Mouse (Mus musculus): ENCODE data around the gene Fam208b.
"Not testable (repeated sequence)": the region's sequence is repeated elsewhere in the genome, so short reads cannot be mapped to it uniquely, and the experiment has no call there.

The Fam208b gene

GRCm38 (mm10) chr13:3563953-3564352 is 47.0 kb downstream of the Fam208b start:
- no peak for DNase-seq (ENCODE audit: low spot score)

- DNase-seq (ENCODE audit: low spot score) = no peak
Measured at GRCm38 (mm10) chr13:3563130-3563529, 47.8 kb downstream of the Fam208b start.

GRCm38 (mm10) chr13:3547856-3548255 is 63.1 kb downstream of the Fam208b start:
- DNase-seq (ENCODE audit: low spot score) = no peak

GRCm38 (mm10) chr13:3547410-3547809 is 63.5 kb downstream of the Fam208b start:
- no peak for DNase-seq (ENCODE audit: low spot score)

- DNase-seq (ENCODE audit: low spot score) = no peak
Measured at GRCm38 (mm10) chr13:3544925-3545324, 66.0 kb downstream of the Fam208b start.

GRCm38 (mm10) chr13:3544077-3544874 is 66.6 kb downstream of the Fam208b start:
- no peak for DNase-seq (ENCODE audit: low spot score)

GRCm38 (mm10) chr13:3541159-3541782 is 69.6 kb downstream of the Fam208b start:
- DNase-seq (ENCODE audit: low spot score) = no peak

- no peak for DNase-seq (ENCODE audit: low spot score)
Measured at GRCm38 (mm10) chr13:3540166-3540565, 70.7 kb downstream of the Fam208b start.

GRCm38 (mm10) chr13:3538969-3539562 is 71.8 kb downstream of the Fam208b start:
- DNase-seq (ENCODE audit: low spot score) = no peak

- no peak for DNase-seq (ENCODE audit: low spot score)
Measured at GRCm38 (mm10) chr13:3538223-3538968, 72.5 kb downstream of the Fam208b start.

- peak; percentile 90 for DNase-seq (ENCODE audit: low spot score)
Measured at GRCm38 (mm10) chr13:3537594-3538222, 73.2 kb downstream of the Fam208b start, which contains the start of gene Gdi2. Gene Gdi2 (plus strand): TSS chr13:3538063.

GRCm38 (mm10) chr13:3534146-3534545 is 76.8 kb downstream of the Fam208b start:
- DNase-seq (ENCODE audit: low spot score) = no peak

- no peak for DNase-seq (ENCODE audit: low spot score)
Measured at GRCm38 (mm10) chr13:3532451-3532850, 78.5 kb downstream of the Fam208b start.

- no peak for DNase-seq (ENCODE audit: low spot score)
Measured at GRCm38 (mm10) chr13:3531692-3532320, 79.1 kb downstream of the Fam208b start.

GRCm38 (mm10) chr13:3531176-3531575 is 79.7 kb downstream of the Fam208b start:
- not testable (repeated sequence) for DNase-seq (ENCODE audit: low spot score)

- DNase-seq (ENCODE audit: low spot score) = no peak
Measured at GRCm38 (mm10) chr13:3530451-3530850, 80.5 kb downstream of the Fam208b start.

GRCm38 (mm10) chr13:3526328-3526727 is 84.6 kb downstream of the Fam208b start:
- DNase-seq (ENCODE audit: low spot score) = no peak

GRCm38 (mm10) chr13:3525611-3526051 is 85.3 kb downstream of the Fam208b start:
- no peak for DNase-seq (ENCODE audit: low spot score)

GRCm38 (mm10) chr13:3523946-3524345 is 87.0 kb downstream of the Fam208b start:
- DNase-seq (ENCODE audit: low spot score) = no peak

- no peak for DNase-seq (ENCODE audit: low spot score)
Measured at GRCm38 (mm10) chr13:3523459-3523858, 87.4 kb downstream of the Fam208b start.

GRCm38 (mm10) chr13:3519994-3520393 is 90.9 kb downstream of the Fam208b start:
- not testable (repeated sequence) for DNase-seq (ENCODE audit: low spot score)
